Mouse (Mus musculus) ES-Bruce4 (cell line): ENCODE results near the gene Plcb3. TPM values are rescaled to one million over a fixed set of nuclear protein-coding genes. Genes with fewer than 3 reads are reported as not detected.

Experiments used
- H3K27ac ChIP-seq: 2 replicates; pipeline ENCODE4 v1.5.1; 2012; ENCODE audit warnings: low read length, inconsistent platforms; ENCODE audit not compliant: insufficient read depth
- H3K27me3 ChIP-seq: 2 replicates; pipeline ENCODE4 v1.6.1; 2012; ENCODE audit warnings: mild to moderate bottlenecking, low read length, inconsistent platforms; ENCODE audit not compliant: control insufficient read depth, poor library complexity, insufficient read depth, severe bottlenecking
- H3K36me3 ChIP-seq: 2 replicates; pipeline ENCODE4 v1.6.1; 2012; ENCODE audit warnings: inconsistent platforms, mild to moderate bottlenecking, low read length, moderate library complexity; ENCODE audit not compliant: control insufficient read depth, poor library complexity, insufficient read depth, severe bottlenecking
- H3K4me1 ChIP-seq: one replicate; pipeline ENCODE4 v1.8.1; 2011; ENCODE audit warnings: low read length; ENCODE audit not compliant: control insufficient read depth, insufficient read depth
- H3K4me3 ChIP-seq: 2 replicates; pipeline ENCODE4 v1.5.1; 2011; ENCODE audit warnings: low read depth, mild to moderate bottlenecking, low read length
- H3K9ac ChIP-seq: 2 replicates; pipeline ENCODE4 v1.6.1; 2012; ENCODE audit warnings: low read depth, mild to moderate bottlenecking, inconsistent platforms; ENCODE audit not compliant: poor library complexity, severe bottlenecking
- H3K9me3 ChIP-seq: replicated peaks from 2 replicates; pipeline ENCODE4 v1.6.1; 2012; ENCODE audit warnings: mild to moderate bottlenecking, low read length, inconsistent platforms; ENCODE audit not compliant: control insufficient read depth, poor library complexity, insufficient read depth, severe bottlenecking
- CTCF ChIP-seq: IDR thresholded peaks from one replicate; pipeline ENCODE4 v1.8.1; 2011; ENCODE audit warnings: low read depth, low read length
- EP300 ChIP-seq: IDR thresholded peaks from 2 replicates; pipeline ENCODE4 v1.6.1; 2011; ENCODE audit warnings: low read depth, low read length; ENCODE audit not compliant: insufficient read depth
- POLR2A ChIP-seq: IDR thresholded peaks from one replicate; pipeline ENCODE4 v1.8.1; 2011; ENCODE audit warnings: low read length; ENCODE audit not compliant: insufficient read depth
- polyA plus RNA-seq: library from polyadenylated mRNA; stranded (reverse); fragments of >200 nt; gene quantifications from 2 replicates; pipeline ENCODE4 v1.2.4, GENCODE M21; 2011; ENCODE audit warnings: low read depth; ENCODE audit not compliant: missing spikeins, insufficient read depth, insufficient read length

Plcb3 gene
- polyA plus RNA-seq, 1 experiment: 42.4 TPM

DNA sequence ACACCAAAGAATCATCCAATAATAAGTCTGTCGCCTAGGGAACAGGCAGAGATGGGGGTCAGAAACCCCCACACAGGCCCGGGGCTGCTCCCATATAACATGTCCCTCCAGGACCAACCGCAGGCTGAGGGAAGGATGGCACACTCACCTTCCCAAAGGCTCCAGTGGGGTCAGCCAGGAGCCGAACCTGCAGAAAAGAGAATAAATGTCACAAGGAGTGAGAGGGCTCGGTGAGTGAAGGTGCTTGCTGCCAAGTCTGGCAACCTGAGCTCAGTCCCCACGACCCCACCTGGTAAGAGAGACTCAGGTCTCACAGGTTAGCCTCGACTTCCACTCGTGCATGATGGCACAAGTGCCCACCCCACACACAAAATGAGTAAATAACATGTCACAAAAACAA is 69.2 kb downstream of the Plcb3 start:
- H3K9me3 ChIP-seq: no peaks in the 10 kb centered on the region
- H3K36me3 ChIP-seq: peaks cover 10% of the 10 kb centered on the region; the same call in 1 of the 2 replicates
- H3K27ac ChIP-seq: no peak overlapping the region
- H3K4me3 ChIP-seq: no peak overlapping the region
- no peaks in the 10 kb centered on the region for H3K27me3 ChIP-seq
- no peaks in the 10 kb centered on the region for H3K4me1 ChIP-seq
- TF ChIP-seq EP300 (no peak), POLR2A (no peak), CTCF (no peak)
- no peak overlapping the region for H3K9ac ChIP-seq

DNA sequence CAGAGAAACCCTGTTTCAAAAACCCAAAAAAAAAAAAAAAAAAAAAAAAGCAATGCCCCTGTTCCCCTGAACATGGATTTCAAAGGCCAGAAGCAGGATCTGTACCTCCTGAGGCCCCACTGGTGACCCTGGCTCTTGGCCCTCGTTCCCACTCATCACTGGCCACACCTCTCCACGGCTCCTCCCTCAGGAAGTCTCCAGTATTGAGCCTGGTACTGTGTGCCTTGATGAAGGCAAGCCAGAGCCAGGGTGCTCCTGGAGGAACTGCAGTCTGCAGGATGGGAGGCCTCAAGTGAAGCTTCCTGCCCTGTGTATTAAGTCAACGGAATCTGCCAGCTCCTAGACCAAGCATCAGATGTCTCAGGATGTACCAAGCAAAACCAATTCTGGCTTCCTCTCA is 70.1 kb downstream of the Plcb3 start:
- no peak overlapping the region for H3K27ac ChIP-seq
- no peak overlapping the region for H3K9ac ChIP-seq
- H3K4me1 ChIP-seq: no peaks in the 10 kb centered on the region
- no peaks in the 10 kb centered on the region for H3K9me3 ChIP-seq
- no peak overlapping the region for H3K4me3 ChIP-seq
- TF ChIP-seq EP300 (no peak), CTCF (no peak), POLR2A (no peak)
- peaks cover 7% of the 10 kb centered on the region; the same call in 1 of the 2 replicates for H3K36me3 ChIP-seq
- H3K27me3 ChIP-seq: no peaks in the 10 kb centered on the region

DNA sequence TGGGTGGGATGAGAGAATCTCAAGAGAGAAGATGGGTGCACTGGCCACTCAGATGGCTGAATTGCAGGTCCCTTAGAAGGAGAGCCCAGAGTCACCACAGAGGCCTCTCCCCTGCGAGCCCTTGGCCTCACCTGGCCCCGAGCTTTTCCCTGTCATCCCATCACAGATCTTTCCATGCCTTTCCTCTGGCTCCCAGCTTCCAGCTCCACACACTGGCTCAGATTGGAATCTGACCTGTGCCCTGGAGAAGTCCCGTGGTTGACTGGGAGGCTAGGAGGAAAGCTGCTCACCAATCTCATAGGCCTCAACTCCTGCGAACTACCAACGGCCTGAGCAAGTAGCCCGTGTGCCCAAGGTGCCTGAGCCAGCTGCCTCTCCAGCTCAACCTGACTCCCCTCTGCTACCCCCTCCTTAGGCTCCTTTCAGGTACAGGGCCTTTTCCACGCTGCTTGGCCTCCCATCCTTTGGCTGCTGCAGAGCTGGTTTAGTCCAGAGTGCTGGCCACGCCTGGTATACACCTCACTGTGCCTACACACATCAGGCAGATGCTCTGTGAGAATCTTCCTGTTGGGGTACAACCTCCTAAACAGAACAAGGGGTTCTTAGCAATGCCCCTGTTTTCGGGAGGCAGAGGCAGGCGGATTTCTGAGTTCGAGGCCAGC is 70.6 kb downstream of the Plcb3 start:
- H3K9ac ChIP-seq: no peak overlapping the region
- H3K27ac ChIP-seq: no peak overlapping the region
- TF ChIP-seq POLR2A: no peak
- no peak for TF ChIP-seq CTCF
- no peak for TF ChIP-seq EP300
- peaks cover 7% of the 10 kb centered on the region; the same call in 1 of the 2 replicates for H3K36me3 ChIP-seq
- H3K4me1 ChIP-seq: no peaks in the 10 kb centered on the region
- no peaks in the 10 kb centered on the region for H3K27me3 ChIP-seq
- no peak overlapping the region for H3K4me3 ChIP-seq
- no peaks in the 10 kb centered on the region for H3K9me3 ChIP-seq

DNA sequence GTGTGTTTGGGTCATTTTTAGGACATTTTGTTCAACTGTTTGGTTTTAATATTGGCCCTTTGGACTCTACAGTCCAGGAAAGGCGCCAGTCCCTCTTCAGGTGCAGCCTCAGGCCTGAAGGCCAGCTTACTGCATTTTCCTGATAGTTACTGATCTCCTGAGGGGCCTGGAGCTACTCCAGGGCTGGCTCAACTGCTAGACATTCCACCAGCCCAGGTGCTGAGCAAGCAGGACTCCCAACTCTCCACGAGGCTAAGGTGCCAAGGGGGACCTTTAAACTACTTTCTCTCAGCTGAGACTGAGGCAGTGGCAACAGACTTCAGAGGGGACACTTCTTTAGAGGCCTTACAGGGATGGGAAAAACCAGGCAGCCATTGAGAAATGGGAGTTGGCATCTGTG is 71.4 kb downstream of the Plcb3 start:
- TF ChIP-seq EP300 (no peak), CTCF (no peak), POLR2A (no peak)
- H3K4me1 ChIP-seq: no peaks in the 10 kb centered on the region
- H3K9me3 ChIP-seq: 0 out of 2 replicates have a peak, but pooled peaks cover 2% of the 10 kb centered on the region
- peaks cover 7% of the 10 kb centered on the region; the same call in 1 of the 2 replicates for H3K36me3 ChIP-seq
- no peak overlapping the region for H3K9ac ChIP-seq
- H3K4me3 ChIP-seq: no peak overlapping the region
- H3K27me3 ChIP-seq: no peaks in the 10 kb centered on the region
- no peak overlapping the region for H3K27ac ChIP-seq

DNA sequence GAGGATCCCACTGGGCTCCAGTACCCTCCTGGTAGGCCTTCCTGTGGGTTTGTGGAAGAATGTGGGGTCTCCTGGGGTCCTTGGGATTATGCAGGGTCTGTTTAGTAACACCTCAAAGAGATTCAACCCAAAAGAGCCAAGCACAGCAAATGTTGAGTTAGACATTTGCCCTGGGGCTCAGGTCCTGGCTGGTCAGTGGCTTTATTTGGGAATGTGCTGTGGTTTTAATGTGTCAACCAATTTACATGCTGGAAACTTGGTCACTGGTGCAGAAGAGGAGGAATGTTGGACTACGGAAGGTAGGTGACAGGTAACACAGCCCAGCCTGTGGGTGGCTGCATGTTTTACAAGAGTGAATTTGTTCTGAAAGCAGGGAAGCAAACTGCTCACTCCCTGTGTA is 73.2 kb downstream of the Plcb3 start:
- Histone ChIP-seq H3K27me3 (no peaks in the 10 kb centered on the region), H3K9me3 (0 out of 2 replicates have a peak, but pooled peaks cover 6% of the 10 kb centered on the region), H3K9ac (no peak overlapping the region), H3K4me3 (no peak overlapping the region), H3K36me3 (peaks cover 7% of the 10 kb centered on the region; the same call in 1 of the 2 replicates), H3K27ac (no peak overlapping the region), H3K4me1 (no peaks in the 10 kb centered on the region)
- no peak for TF ChIP-seq EP300

Other genes starting within 250 kb of the Plcb3 start
- gene Rps6ka4, start 135.8 kb downstream of the Plcb3 start, polyA plus RNA-seq: 4.5 and 5.2 TPM in 2 replicates
- 1.1 and 1.9 TPM in 2 replicates for gene Ccdc88b, start 118.3 kb downstream of the Plcb3 start, polyA plus RNA-seq
- gene Trmt112, start 66.8 kb downstream of the Plcb3 start, polyA plus RNA-seq: 109 and 112 TPM in 2 replicates
- gene Prdx5, start 66.4 kb downstream of the Plcb3 start, polyA plus RNA-seq: 56.4 and 66.9 TPM in 2 replicates
- gene Esrra, start 54.7 kb downstream of the Plcb3 start, polyA plus RNA-seq: 13.6 and 16.7 TPM in 2 replicates
- 1.4 and 1.8 TPM in 2 replicates for gene Catsperz, start 51.1 kb downstream of the Plcb3 start, polyA plus RNA-seq
- gene Kcnk4, start 42.0 kb downstream of the Plcb3 start, polyA plus RNA-seq: 1.5 TPM in 1 of 2 replicates, not detected in the other
- 14.6 and 16.2 TPM in 2 replicates for gene Bad, start 34.6 kb downstream of the Plcb3 start, polyA plus RNA-seq
- 9.0 and 12.8 TPM in 2 replicates for gene Gpr137, start 34.0 kb downstream of the Plcb3 start, polyA plus RNA-seq
- 151 and 166 TPM in 2 replicates for gene Ppp1r14b, start 1.5 kb downstream of the Plcb3 start, polyA plus RNA-seq
- 40.4 and 45.5 TPM in 2 replicates for gene Fkbp2, start 4.0 kb upstream of the Plcb3 start, polyA plus RNA-seq
- 44.7 and 49.1 TPM in 2 replicates for gene Vegfb, start 11.2 kb upstream of the Plcb3 start, polyA plus RNA-seq
- 14.8 and 15.8 TPM in 2 replicates for gene Dnajc4, start 16.1 kb upstream of the Plcb3 start, polyA plus RNA-seq
- gene Nudt22, start 19.6 kb upstream of the Plcb3 start, polyA plus RNA-seq: 6.8 and 7.7 TPM in 2 replicates
- gene Trpt1, start 19.7 kb upstream of the Plcb3 start, polyA plus RNA-seq: 7.3 and 8.4 TPM in 2 replicates
- 0.59 and 1.0 TPM in 2 replicates for gene Fermt3, start 43.0 kb upstream of the Plcb3 start, polyA plus RNA-seq
- gene Stip1, start 63.5 kb upstream of the Plcb3 start, polyA plus RNA-seq: 519 and 544 TPM in 2 replicates
- gene Macrod1, start 80.3 kb upstream of the Plcb3 start, polyA plus RNA-seq: 6.7 and 7.6 TPM in 2 replicates
- gene Flrt1, start 129.3 kb upstream of the Plcb3 start, polyA plus RNA-seq: 0.51 and 0.82 TPM in 2 replicates
- gene Otub1, start 229.8 kb upstream of the Plcb3 start, polyA plus RNA-seq: 86.7 and 87.5 TPM in 2 replicates
- gene Cox8a, start 241.1 kb upstream of the Plcb3 start, polyA plus RNA-seq: 584 and 638 TPM in 2 replicates